Mouse (Mus musculus): ENCODE measurements around the gene Lmntd2. TPM values are rescaled to one million over a fixed set of nuclear protein-coding genes. Genes with fewer than 3 reads are reported as not detected.
A peak's percentile ranks its signal among the peaks of the same experiment; 100 is the strongest.

Gene Lmntd2
- polyA plus RNA-seq, 1 experiment from 2014 or later, result 2.9 TPM

GRCm38 (mm10) chr7:141222696-141223215 is 8.9 kb upstream of the Lmntd2 start:
- Histone ChIP-seq H3K36me3 (ENCODE audit: insufficient read depth, low read length) (no peaks in the 10 kb centered on the region), H3K4me3 (replicated peaks; ENCODE audit: low read depth, low read length) (no peak overlapping the region), H3K9me3 (replicated peaks; ENCODE audit: low read length) (no peaks in the 10 kb centered on the region), H3K4me2 (ENCODE audit: low read length) (no peak overlapping the region), H3K27me3 (ENCODE audit: insufficient read depth, low read length) (no peaks in the 10 kb centered on the region), H3K4me1 (replicated peaks; ENCODE audit: insufficient read depth, low read length) (peaks cover 31% of the 10 kb centered on the region; the same call in 1 of the 2 replicates), H3K9ac (ENCODE audit: low read depth, low read length) (0 out of 2 replicates have a peak overlapping the region, but pooled peaks have one; percentile 24), H3K27ac (peak overlapping the region; percentile 73; the same call in 1 of the 2 replicates)
- no peak for ATAC-seq (replicated peaks; ENCODE audit: low FRiP score, low read depth)
- TF ChIP-seq CTCF (IDR thresholded peaks at IDR 0.05; ENCODE audit: low read depth), result no peak
- WGBS, result 85% methylated on average over 4 of the region's 4 CpGs
- DNase-seq (ENCODE audit: low spot score), result no peak

GRCm38 (mm10) chr7:141222126-141222467 is 8.2 kb upstream of the Lmntd2 start:
- Histone ChIP-seq H3K4me1 (replicated peaks; ENCODE audit: insufficient read depth, low read length) (peaks cover 35% of the 10 kb centered on the region; the same call in 1 of the 2 replicates), H3K27me3 (ENCODE audit: insufficient read depth, low read length) (no peaks in the 10 kb centered on the region), H3K27ac (peak overlapping the region; percentile 73; the same call in 1 of the 2 replicates), H3K4me2 (ENCODE audit: low read length) (peak overlapping the region; percentile 94), H3K36me3 (ENCODE audit: insufficient read depth, low read length) (no peaks in the 10 kb centered on the region), H3K9me3 (replicated peaks; ENCODE audit: low read length) (no peaks in the 10 kb centered on the region), H3K4me3 (replicated peaks; ENCODE audit: low read depth, low read length) (no peak overlapping the region; the same call in 1 of the 2 replicates), H3K9ac (ENCODE audit: low read depth, low read length) (peak overlapping the region; percentile 24; the same call in 1 of the 2 replicates)
- no peak for TF ChIP-seq CTCF (IDR thresholded peaks at IDR 0.05; ENCODE audit: low read depth)
- DNase-seq (ENCODE audit: low spot score) (no peak), ATAC-seq (replicated peaks; ENCODE audit: low FRiP score, low read depth) (no peak)
- WGBS, result 2% methylated on average over 8 of the region's 8 CpGs

GRCm38 (mm10) chr7:141221249-141222125 is 7.6 kb upstream of the Lmntd2 start:
- ATAC-seq (replicated peaks; ENCODE audit: low FRiP score, low read depth) (peak; percentile 97), DNase-seq (ENCODE audit: low spot score) (peak; percentile 99)
- peak; percentile 65 for TF ChIP-seq CTCF (IDR thresholded peaks at IDR 0.05; ENCODE audit: low read depth)
- peak overlapping the region; percentile 94 for H3K4me2 ChIP-seq (ENCODE audit: low read length)
- WGBS, result 4% methylated on average over 44 of the region's 44 CpGs
- H3K4me1 ChIP-seq (replicated peaks; ENCODE audit: insufficient read depth, low read length), result peaks cover 42% of the 10 kb centered on the region; the same call in 1 of the 2 replicates
- H3K4me3 ChIP-seq (replicated peaks; ENCODE audit: low read depth, low read length), result peak overlapping the region; percentile 50
- H3K27me3 ChIP-seq (ENCODE audit: insufficient read depth, low read length), result no peaks in the 10 kb centered on the region
- H3K36me3 ChIP-seq (ENCODE audit: insufficient read depth, low read length), result no peaks in the 10 kb centered on the region
- H3K9me3 ChIP-seq (replicated peaks; ENCODE audit: low read length), result no peaks in the 10 kb centered on the region
- H3K9ac ChIP-seq (ENCODE audit: low read depth, low read length), result peak overlapping the region; percentile 71
- H3K27ac ChIP-seq, result peak overlapping the region; percentile 74

GRCm38 (mm10) chr7:141220377-141220776 is 6.5 kb upstream of the Lmntd2 start:
- Histone ChIP-seq H3K9me3 (replicated peaks; ENCODE audit: low read length) (no peaks in the 10 kb centered on the region), H3K4me1 (replicated peaks; ENCODE audit: insufficient read depth, low read length) (peaks cover 48% of the 10 kb centered on the region; the same call in 1 of the 2 replicates), H3K27ac (peak overlapping the region; percentile 74; the same call in 1 of the 2 replicates), H3K4me2 (ENCODE audit: low read length) (peak overlapping the region; percentile 94), H3K9ac (ENCODE audit: low read depth, low read length) (0 out of 2 replicates have a peak overlapping the region, but pooled peaks have one; percentile 71), H3K4me3 (replicated peaks; ENCODE audit: low read depth, low read length) (no peak overlapping the region), H3K27me3 (ENCODE audit: insufficient read depth, low read length) (no peaks in the 10 kb centered on the region), H3K36me3 (ENCODE audit: insufficient read depth, low read length) (no peaks in the 10 kb centered on the region)
- TF ChIP-seq CTCF (IDR thresholded peaks at IDR 0.05; ENCODE audit: low read depth), result no peak
- DNase-seq (ENCODE audit: low spot score), result no peak
- ATAC-seq (replicated peaks; ENCODE audit: low FRiP score, low read depth), result no peak
- 74% methylated on average over 1 of the region's 1 CpGs for WGBS

- no peaks in the 10 kb centered on the region for H3K36me3 ChIP-seq (ENCODE audit: insufficient read depth, low read length)
- no peaks in the 10 kb centered on the region for H3K9me3 ChIP-seq (replicated peaks; ENCODE audit: low read length)
- no peak overlapping the region for H3K9ac ChIP-seq (ENCODE audit: low read depth, low read length)
- TF ChIP-seq CTCF (IDR thresholded peaks at IDR 0.05; ENCODE audit: low read depth), result no peak
- DNase-seq (ENCODE audit: low spot score) (no peak), ATAC-seq (replicated peaks; ENCODE audit: low FRiP score, low read depth) (no peak)
- H3K4me2 ChIP-seq (ENCODE audit: low read length), result no peak overlapping the region
- H3K27me3 ChIP-seq (ENCODE audit: insufficient read depth, low read length), result no peaks in the 10 kb centered on the region
- H3K27ac ChIP-seq, result no peak overlapping the region
- H3K4me3 ChIP-seq (replicated peaks; ENCODE audit: low read depth, low read length), result no peak overlapping the region
- peaks cover 48% of the 10 kb centered on the region; the same call in 1 of the 2 replicates for H3K4me1 ChIP-seq (replicated peaks; ENCODE audit: insufficient read depth, low read length)
- 90% methylated on average over 1 of the region's 1 CpGs for WGBS
These were observed 5.7 kb upstream of the Lmntd2 start for GRCm38 (mm10) chr7:141219558-141220099.

- no peak for TF ChIP-seq CTCF (IDR thresholded peaks at IDR 0.05; ENCODE audit: low read depth)
- Histone ChIP-seq H3K9me3 (replicated peaks; ENCODE audit: low read length) (no peaks in the 10 kb centered on the region), H3K4me2 (ENCODE audit: low read length) (no peak overlapping the region; the same call in 1 of the 2 replicates), H3K27me3 (ENCODE audit: insufficient read depth, low read length) (no peaks in the 10 kb centered on the region), H3K4me1 (replicated peaks; ENCODE audit: insufficient read depth, low read length) (peaks cover 48% of the 10 kb centered on the region; the same call in 1 of the 2 replicates), H3K9ac (ENCODE audit: low read depth, low read length) (no peak overlapping the region), H3K36me3 (ENCODE audit: insufficient read depth, low read length) (no peaks in the 10 kb centered on the region), H3K4me3 (replicated peaks; ENCODE audit: low read depth, low read length) (no peak overlapping the region), H3K27ac (0 out of 2 replicates have a peak overlapping the region, but pooled peaks have one; percentile 26)
- DNase-seq (ENCODE audit: low spot score), result no peak
- 72% methylated on average over 5 of the region's 5 CpGs for WGBS
- no peak for ATAC-seq (replicated peaks; ENCODE audit: low FRiP score, low read depth)
These were observed 4.8 kb upstream of the Lmntd2 start for GRCm38 (mm10) chr7:141218557-141219133.
